Mouse (Mus musculus) frontal cortex, postnatal 36 days (tissue): ENCODE data around the gene Bcan.
A peak's percentile ranks its signal among the peaks of the same experiment; 100 is the strongest.

ENCODE experiments used
- DNase-seq, 2 experiments: peaks; one replicate each; pipeline ENCODE4 v3.0.0; 2022; ENCODE audit warnings: low spot score in 2 of 2

Bcan gene

GRCm38 (mm10) chr3:87996971-87997614 lies 2.9 kb downstream of the Bcan start:
- DNase-seq, result no peak

GRCm38 (mm10) chr3:87996401-87996800 lies 3.6 kb downstream of the Bcan start:
- no peak for DNase-seq

DNA sequence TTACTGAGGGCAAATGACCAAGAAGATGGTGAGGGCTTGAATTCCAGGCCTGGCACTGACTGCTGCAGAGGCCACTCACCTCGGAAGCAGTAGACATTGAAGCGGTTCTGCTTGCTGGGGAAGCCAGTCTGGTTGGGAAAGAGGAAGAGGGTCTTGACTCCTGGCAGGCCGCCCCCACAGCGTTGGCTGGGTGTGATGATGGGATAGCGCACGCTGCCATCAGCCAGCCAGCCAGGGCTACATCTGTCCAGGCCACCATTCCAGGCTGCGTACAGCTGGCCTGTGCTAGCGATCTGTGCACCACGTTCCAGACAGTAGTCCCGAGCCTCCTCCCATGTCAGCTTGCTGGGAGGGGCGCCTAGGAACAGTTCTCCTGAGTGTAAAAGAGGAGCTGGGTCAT lies 4.7 kb downstream of the Bcan start:
- no peak for DNase-seq

DNA sequence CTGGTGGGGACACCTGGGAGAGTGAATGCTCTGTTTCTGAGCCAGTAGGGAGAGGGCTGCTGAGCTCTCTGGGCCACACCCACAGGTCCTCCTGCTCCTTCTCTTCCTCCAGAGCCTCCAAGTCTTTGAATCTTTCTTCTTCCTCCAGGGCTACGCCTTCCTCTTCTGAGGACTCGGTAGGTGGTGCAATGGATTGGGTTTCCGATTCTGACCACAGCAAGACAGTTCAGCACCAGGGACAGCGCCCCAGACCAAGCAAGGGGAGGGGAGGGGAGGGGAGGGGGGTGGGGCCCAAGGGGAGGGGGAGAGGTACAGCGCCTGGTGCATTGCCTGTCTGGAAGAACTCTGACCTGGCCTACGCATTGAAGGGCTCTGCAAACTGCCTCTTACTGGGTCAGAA lies 6.6 kb downstream of the Bcan start:
- no peak for DNase-seq

DNA sequence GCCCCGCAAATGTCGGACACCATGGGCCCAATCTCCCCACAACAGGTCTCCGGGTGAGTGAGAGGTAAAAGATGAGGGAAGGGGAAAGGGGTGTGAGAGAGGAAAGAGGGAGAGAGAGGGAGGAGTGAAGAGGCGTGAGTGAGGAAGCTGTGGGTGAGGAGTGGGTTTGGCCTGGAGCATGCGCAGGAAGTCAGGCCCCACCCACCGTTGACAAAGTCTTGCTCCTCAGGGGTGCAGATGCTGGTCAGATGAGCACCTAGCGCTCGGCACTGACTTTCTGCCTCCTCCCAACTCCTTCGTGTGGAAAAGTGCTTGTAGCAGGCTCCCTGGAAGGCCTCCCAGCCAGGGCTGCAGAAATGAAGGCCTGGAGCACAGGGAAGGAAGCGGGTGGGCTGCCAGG lies 10.1 kb downstream of the Bcan start:
- no peak for DNase-seq

DNA sequence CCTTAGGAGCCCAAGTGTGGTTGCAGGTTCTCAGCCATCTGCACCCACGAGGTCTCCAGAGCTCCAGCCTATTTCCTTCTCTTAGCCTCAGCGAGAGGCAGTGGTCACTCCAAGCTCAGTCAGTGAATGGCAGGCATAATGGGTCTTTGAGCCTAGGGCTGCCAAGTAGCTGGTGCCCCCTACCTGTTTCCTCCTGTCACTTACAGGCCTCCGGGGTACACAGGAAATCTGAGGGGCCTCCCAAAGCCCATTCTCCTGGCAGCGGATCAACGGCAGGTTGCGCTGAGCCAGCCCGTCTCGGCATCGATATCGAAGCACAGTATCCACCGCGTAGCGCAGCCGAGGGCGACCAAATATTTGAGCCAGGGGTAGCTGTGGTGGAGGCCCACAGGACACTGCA lies 12.0 kb downstream of the Bcan start:
- no peak for DNase-seq

GRCm38 (mm10) chr3:87987633-87988032 lies 12.4 kb downstream of the Bcan start:
- no peak for DNase-seq

DNA sequence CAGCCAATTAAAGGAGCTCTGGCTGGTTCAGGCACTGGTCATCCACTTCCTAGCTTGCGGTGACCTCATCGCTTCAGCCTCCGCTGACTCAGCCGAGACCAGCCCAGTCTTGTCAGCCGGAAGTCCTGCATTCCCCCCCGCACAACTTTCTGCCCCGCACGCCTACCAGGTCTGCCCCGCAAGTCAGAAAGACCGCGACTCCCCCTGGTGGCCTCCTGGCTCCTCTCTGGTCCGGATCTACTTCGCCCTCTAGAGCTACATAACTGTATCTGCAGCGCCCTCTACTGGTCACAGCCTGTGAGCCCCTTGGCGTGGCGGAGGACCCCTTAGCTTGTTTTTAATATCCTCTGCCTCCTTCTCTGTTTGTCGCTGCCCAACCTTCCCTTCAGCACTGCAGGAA lies 13.2 kb downstream of the Bcan start:
- DNase-seq, result peak; percentile 89 to 90

DNA sequence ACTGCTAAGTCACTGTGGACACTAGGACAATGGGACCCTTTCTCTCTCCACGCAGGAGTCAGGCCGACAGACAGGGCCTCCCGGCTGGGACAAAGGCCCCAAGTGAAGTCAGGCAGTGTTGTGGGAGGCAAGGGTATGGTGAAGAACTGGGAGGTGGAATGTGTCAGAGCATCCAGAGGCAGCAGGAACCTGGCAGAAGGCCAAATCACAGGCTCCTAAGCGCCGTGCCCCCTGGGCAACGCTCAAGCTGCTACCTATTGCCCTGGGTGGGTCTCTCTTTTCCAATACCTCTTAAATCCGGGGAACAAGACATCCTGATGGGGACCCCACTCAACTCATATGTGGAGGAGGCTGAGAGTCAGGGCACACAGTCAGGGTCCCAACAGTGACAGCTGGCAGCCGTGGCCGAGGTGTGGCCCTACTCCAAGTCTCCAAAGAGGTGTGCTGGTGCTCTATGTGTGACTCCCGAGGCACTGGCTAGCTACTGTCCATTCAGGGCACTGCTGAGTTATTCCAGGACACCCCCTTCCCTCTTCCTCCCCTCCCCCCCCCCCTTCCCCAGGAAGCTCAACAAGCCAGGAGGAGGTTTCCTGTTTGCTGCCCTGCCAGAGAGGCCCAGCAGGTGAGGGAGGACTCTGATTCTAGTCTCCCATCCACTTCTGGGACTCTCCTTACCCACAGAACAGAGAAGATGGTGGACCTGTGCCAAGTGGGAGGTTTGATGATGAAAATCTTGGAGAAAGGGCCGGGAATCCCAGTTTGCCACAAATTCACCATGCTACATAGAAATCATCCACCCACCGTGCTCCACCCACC lies 14.3 kb downstream of the Bcan start:
- no peak for DNase-seq

GRCm38 (mm10) chr3:87984094-87984493 lies 15.9 kb downstream of the Bcan start:
- DNase-seq, result no peak

DNA sequence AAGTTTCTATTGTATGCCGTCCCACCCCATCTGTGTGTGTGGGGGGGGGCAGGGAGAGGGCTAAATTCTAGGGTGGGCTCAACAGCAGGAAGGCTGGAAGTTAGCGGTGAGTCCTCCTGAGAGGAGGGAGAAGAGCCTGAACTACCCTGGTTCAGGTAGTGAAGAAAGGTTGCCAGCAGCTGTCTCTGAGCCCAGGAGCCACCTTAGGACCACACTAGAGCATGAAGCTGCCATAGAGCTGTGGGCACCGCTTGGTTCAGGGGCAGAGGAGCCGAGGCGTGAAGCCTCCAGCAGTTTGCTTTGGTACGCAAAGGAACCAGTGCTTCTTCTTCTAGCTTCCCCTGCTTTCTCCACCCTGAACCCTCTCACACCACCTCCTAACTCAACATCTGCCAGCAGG lies 16.4 kb downstream of the Bcan start:
- DNase-seq, result no peak

DNA sequence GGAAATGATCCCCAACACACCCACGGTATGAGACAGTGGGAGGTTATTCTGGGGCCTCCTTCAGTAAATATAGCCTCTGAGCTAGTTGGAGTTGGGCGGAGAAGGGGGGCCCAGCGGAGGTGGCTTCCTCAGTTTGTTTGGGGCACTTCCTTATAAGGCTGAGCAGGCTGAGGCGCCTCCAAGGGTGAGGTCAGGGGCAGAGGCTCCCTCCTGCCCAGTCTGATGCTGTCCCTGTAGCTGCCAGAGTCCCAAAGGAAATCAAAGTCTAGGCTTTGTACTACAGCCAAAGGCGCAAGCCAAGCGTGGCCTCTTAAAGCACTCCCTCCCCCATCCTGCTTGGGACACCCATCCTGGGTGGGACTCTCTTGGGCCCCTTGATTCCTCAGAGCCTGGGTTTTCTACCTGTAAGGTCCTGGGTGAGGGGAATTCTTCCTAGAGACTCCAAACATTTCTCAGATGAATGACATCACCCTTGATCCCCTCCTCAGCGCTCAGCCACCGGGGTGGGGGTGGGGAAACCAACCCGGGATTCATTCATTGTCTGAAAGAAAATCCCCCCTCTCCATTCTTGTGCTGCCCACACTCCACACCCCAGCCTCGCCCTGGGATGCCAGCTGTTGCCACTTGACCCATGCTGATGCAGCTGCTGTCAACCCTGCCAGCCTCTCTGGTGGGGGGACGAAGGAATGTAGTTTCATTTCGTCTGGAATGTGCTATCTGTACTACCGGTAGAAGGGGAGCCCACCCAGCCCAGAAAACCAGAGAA lies 17.0 kb downstream of the Bcan start:
- no peak for DNase-seq

DNA sequence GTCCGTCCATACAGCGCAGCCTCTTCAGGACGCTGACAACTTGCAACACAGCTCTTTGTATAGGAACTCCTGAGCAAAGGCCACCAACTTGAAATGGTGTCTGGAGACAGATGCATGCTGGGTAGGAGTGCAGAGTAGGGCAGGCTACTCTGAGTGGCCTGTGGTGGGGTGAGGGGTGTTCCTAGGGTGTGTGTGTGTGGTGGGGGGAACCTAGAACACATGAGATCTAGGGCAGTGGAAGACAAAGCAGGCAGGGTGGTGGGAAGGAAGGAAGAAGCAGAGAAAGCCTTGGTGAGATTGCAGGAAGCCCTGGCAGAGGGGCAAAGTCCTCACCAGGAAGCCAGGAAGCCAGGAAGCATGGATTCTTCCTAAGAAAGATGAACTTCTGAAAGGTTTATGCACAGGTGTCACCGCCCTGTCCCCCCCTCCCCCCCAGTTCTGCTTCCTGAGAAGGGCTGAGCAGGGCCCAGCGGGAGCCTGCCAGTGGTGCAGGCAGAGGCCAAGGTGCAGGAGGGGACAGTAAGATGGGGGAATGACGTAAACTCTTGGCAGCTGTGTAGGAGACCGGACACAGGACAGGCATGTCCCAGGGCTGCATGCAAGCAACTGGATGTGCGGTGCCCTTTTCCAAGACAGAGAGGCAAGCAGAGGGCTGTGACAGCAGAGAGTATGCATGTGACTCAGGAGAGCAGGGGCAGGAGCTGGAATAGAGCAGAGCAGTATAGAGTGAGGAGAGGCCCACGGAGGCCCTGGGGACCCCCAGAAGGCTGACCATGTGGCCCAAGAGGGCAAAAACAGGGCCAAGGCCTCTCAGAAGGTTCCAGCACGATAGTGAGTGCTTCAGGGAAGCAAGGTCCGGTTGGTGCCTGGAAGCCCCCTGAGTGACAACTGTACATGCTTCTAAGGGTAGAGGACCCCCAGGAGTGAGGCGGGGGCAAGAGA lies 17.9 kb downstream of the Bcan start:
- no peak for DNase-seq

DNA sequence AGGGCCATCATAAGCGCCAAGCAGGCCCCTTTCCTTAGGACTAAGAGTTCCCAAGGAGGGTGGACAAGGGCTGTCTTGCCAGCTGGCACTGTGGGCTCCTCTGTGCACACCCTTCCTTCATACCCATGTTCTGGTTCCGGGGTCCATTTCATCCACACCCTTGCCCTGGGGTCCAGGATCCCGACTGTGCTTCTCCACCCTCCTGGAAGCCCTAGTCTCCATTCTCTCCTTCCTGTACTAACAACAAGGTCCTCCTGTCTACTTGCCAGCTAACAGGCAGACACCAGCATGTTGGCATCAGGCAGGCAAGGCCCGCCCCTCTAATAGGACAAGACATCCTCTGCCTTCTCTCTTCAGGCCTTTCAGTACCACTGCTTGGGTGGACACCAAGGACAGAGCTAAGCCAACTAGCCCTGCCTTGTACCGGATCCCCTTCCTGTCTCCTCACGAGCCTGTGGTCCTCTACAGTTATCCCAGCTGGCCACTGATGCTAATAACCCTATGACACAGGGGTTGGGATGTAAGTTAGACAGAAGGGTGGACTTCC lies 18.7 kb downstream of the Bcan start:
- no peak for DNase-seq

GRCm38 (mm10) chr3:87980728-87981127 lies 19.3 kb downstream of the Bcan start:
- no peak for DNase-seq

GRCm38 (mm10) chr3:87980085-87980484 lies 19.9 kb downstream of the Bcan start:
- no peak for DNase-seq

GRCm38 (mm10) chr3:87979493-87979892 lies 20.5 kb downstream of the Bcan start:
- no peak for DNase-seq

DNA sequence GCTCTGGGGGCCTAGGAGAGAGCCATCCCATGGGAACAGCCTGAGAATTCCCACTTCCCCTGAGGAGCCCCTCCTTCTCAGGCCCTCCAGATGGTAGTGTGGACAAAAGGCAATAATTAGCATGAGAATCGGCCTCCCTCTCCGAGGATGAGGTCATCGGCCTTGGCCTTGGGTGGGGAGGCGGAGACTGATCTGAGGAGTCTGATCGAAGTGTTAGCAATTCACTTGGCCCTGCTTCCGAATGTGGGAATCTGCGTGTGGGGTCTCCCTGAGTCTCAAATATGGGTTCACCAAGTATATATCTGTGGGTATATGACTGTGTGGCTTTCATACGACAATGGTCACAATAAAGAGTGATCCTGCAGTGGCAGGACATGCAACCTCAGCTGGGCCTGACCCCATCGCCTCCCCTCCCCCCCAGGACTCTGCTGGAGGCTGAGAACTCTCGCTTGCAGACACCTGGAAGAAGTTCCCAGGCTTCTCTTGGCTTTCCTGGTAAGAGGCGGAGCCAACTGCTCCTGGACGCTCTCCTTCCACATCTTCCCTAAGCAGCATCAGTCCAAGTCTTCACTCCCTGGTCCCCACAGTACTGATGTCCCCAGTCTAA lies 25.5 kb downstream of the Bcan start:
- no peak for DNase-seq

DNA sequence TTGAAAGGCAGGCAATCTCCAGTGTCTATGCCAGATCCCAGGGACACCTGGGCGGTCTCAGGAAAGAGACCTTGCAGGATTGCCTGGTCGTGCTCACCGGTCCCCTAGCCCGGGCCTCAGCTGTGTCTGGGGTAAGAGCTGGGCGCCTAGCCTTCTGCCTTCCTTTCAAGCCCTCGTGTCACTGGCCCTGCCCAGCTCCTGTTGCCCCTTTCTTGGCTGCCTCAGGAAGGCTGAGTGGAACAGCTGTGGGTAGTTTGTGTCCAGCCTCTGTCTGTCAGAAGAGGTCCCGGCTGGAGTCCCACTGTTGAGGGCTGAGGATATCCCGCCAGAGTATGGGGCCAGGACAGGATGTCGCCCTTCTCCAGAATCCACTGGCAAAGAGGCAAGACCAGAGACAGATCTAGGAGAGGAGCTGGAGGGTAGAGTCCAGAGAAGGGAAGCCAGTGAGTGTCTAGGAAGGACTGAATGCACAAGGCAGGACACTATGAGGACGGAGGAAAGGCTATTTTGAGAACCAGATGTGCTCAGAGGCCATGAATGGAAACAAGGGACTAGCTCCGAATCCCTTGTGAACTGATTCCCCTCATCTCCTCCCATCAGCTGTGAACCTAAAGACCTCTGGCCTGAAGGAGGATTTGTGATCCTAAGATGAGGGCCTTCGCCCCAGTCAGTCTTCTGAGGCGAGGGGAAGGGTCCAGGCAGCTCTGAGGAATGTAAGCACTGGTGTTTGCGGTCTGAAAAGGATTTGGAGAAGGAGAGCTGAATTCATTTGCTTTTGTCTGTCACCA lies 26.2 kb downstream of the Bcan start:
- DNase-seq, result no peak

- DNase-seq, result no peak
These were observed 27.3 kb downstream of the Bcan start for GRCm38 (mm10) chr3:87972776-87973175.
